8 mouse cellular contexts compared by ENCODE assay signal in the genomic region with DNA sequence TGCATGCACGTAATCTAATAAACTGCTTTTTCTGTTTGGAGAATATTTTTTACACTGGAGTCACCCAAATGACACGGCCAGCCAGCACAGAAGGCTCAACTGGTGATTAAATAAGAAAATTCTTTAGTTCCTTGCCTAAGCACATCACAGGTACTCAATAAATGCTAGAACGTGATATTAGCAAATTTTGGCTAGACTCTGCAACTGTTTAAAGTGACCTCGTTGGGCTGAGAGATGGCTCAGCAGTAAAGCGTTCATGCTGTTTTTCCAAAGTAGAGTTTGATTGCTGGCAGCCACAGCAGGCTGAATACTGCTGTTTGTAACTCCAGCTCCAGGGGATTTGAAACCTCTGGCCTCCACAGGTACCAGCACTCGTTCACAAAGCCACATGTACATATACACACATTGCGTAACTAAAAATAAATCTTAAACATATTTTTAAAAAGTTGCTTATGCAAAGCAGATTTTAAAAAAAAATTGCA. TPM values are rescaled to one million over a fixed set of nuclear protein-coding genes. Genes with fewer than 3 reads are reported as not detected.
DNase-seq lines count a peak whose midpoint lies in the region; ATAC-seq and TF ChIP-seq lines count a peak whose summit lies in the region.

No protein-coding gene starts in this region.

- no peak for TF ChIP-seq CTCF in testis, adult 2 months (IDR thresholded peaks at IDR 0.05; ENCODE audit: control insufficient read depth, insufficient read depth, insufficient replicate concordance, low read depth, low read length)

- peak overlapping the region; percentile 90 for H3K4me3 ChIP-seq in testis, adult 2 months (ENCODE audit: control insufficient read depth, low read depth, low read length)
- H3K4me3 ChIP-seq in hindbrain, embryonic 12.5 days: peak overlapping the region; percentile 88
- H3K4me3 ChIP-seq in macrophage (ENCODE audit: inconsistent target): peak overlapping the region; percentile 91

- no peak for TF ChIP-seq POLR2A in testis, adult 2 months (IDR thresholded peaks at IDR 0.05; ENCODE audit: control insufficient read depth, low read depth, low read length)

- ATAC-seq in hindbrain, embryonic 12.5 days (ENCODE audit: low FRiP score): no peak; the same call in 1 of the 2 replicates
- ATAC-seq in megakaryocyte progenitor cell, adult 5-6 weeks (replicated peaks; ENCODE audit: poor library complexity): no peak

- no peaks in the 10 kb centered on the region for H3K27me3 ChIP-seq in testis, adult 2 months (ENCODE audit: control insufficient read depth, insufficient read depth, low read length)
- no peaks in the 10 kb centered on the region for H3K27me3 ChIP-seq in hindbrain, embryonic 12.5 days

- H3K4me2 ChIP-seq in hindbrain, embryonic 12.5 days (replicated peaks): peak overlapping the region; percentile 54

- 53% methylated on average over 7 of the region's 7 CpGs for WGBS in hindbrain, embryonic 12.5 days
- 6% methylated on average over 7 of the region's 7 CpGs for WGBS in macrophage (ENCODE audit: missing documents)

- H3K9ac ChIP-seq in hindbrain, embryonic 12.5 days: peak overlapping the region; percentile 86

- peaks cover 39% of the 10 kb centered on the region for H3K79me2 ChIP-seq in macrophage (ENCODE audit: inconsistent target)

- H3K9me3 ChIP-seq in hindbrain, embryonic 12.5 days (replicated peaks): no peaks in the 10 kb centered on the region; the same call in 1 of the 2 replicates

- H3K27ac ChIP-seq in testis, adult 2 months (ENCODE audit: control insufficient read depth, insufficient read depth, low read depth, low read length): peak overlapping the region; percentile 74
- peak overlapping the region; percentile 98 for H3K27ac ChIP-seq in hindbrain, embryonic 12.5 days
- peak overlapping the region; percentile 94 for H3K27ac ChIP-seq in macrophage

- H3K4me1 ChIP-seq in testis, adult 2 months (ENCODE audit: control insufficient read depth, insufficient read depth, low read length): peaks cover 6% of the 10 kb centered on the region
- peaks cover 23% of the 10 kb centered on the region for H3K4me1 ChIP-seq in hindbrain, embryonic 12.5 days

- peak; percentile 11 to 19 for DNase-seq in cerebellum, postnatal 25 days
- DNase-seq in cerebellum, adult 9-11 months: no peak
- no peak for DNase-seq in testis, postnatal 14 days (ENCODE audit: low spot score)
- DNase-seq in layer of hippocampus, adult 9-10 months (ENCODE audit: low spot score): no peak

- H3K36me3 ChIP-seq in testis, adult 2 months (ENCODE audit: control insufficient read depth, insufficient read depth, low read length): no peaks in the 10 kb centered on the region
- no peaks in the 10 kb centered on the region for H3K36me3 ChIP-seq in hindbrain, embryonic 12.5 days
- no peaks in the 10 kb centered on the region for H3K36me3 ChIP-seq in macrophage (ENCODE audit: inconsistent target)

RNA-seq across cellular contexts. Expression of a gene that starts 0.6 kb away (rescaled TPM):
- 33.1 and 34.2 TPM in 2 replicates for polyA plus RNA-seq in testis, adult 2 months (2012; rRNA removed)
- polyA plus RNA-seq in hindbrain, embryonic 12.5 days (2016; fragmentation: Nextera tagmentation; extraction: Ambion mirVana): 88.3 and 93.7 TPM in 2 replicates
- total RNA-seq in macrophage (2018; cell fraction: chromatin; rRNA removed): 100 to 1,000 TPM; 188 to 385 (median 249) TPM
- 10 to 100 TPM; 55.2 to 89.0 (median 66.9) TPM for total RNA-seq in macrophage (2018; cell fraction: cytosol; rRNA removed)
- 100 to 1,000 TPM in 25 of 26 experiments, 10 to 100 TPM in 1; 86.0 to 227 (median 120) TPM for total RNA-seq in macrophage (2018; cell fraction: nucleus; rRNA removed)
- polyA plus RNA-seq in macrophage (2018): 58.1 to 75.3 TPM (median 58.7 TPM) in 3 replicates
- total RNA-seq in megakaryocyte progenitor cell, adult 5-6 weeks (2015): 99.2 and 114 TPM in 2 replicates
- 145 and 167 TPM in 2 replicates for total RNA-seq in megakaryocyte progenitor cell, adult 5-6 weeks (2017)

Comparison
In these comparisons a context has a peak if more than half of its experiments do, and no peak if none do; other contexts are left out.
1. DNase-seq: peak in cerebellum, postnatal 25 days (2 of 2); none in cerebellum, adult 9-11 months (single experiment), testis, postnatal 14 days (single experiment) and layer of hippocampus, adult 9-10 months (single experiment).
2. Peak in every context shown above with its lines, with median percentiles within 50 percentile points of each other: H3K27ac ChIP-seq and H3K4me3 ChIP-seq.